In genomic region chr13:49147007-49147857, GRCm38 (mm10) we compare ENCODE assay signal across 8 mouse cellular contexts. TPM values are rescaled to one million over a fixed set of nuclear protein-coding genes. Genes with fewer than 3 reads are reported as not detected.
A peak's percentile ranks its signal among the peaks of the same experiment; 100 is the strongest.
DNase-seq lines count a peak whose midpoint lies in the region; ATAC-seq lines count a peak whose summit lies in the region.

No protein-coding gene starts in this region.

- under 1% methylated on average over 90 of the region's 98 CpGs for WGBS in embryonic facial prominence, embryonic 12.5 days
- WGBS in heart, embryonic 15.5 days = under 1% methylated on average over 88 of the region's 98 CpGs
- WGBS in midbrain, embryonic 11.5 days = under 1% methylated on average over 71 of the region's 98 CpGs
- WGBS in stomach, embryonic 16.5 days = under 1% methylated on average over 85 of the region's 98 CpGs

- H3K27me3 ChIP-seq in embryonic facial prominence, embryonic 12.5 days = peaks cover 57% of the 10 kb centered on the region
- H3K27me3 ChIP-seq in heart, embryonic 15.5 days = peaks cover 72% of the 10 kb centered on the region
- peaks cover 15% of the 10 kb centered on the region for H3K27me3 ChIP-seq in midbrain, embryonic 11.5 days (ENCODE audit: control insufficient read depth, insufficient read depth, low read length)
- H3K27me3 ChIP-seq in stomach, embryonic 16.5 days (ENCODE audit: control insufficient read depth, insufficient read depth, low read length) = peaks cover 18% of the 10 kb centered on the region; the same call in 1 of the 2 replicates

- H3K4me2 ChIP-seq in embryonic facial prominence, embryonic 12.5 days (replicated peaks) = peak overlapping the region; percentile 97
- peak overlapping the region; percentile 93 for H3K4me2 ChIP-seq in heart, embryonic 15.5 days
- peak overlapping the region; percentile 83 for H3K4me2 ChIP-seq in midbrain, embryonic 11.5 days
- peak overlapping the region; percentile 95 for H3K4me2 ChIP-seq in stomach, embryonic 16.5 days (ENCODE audit: low read depth, low read length)

- no peaks in the 10 kb centered on the region for H3K9me3 ChIP-seq in embryonic facial prominence, embryonic 12.5 days
- no peaks in the 10 kb centered on the region for H3K9me3 ChIP-seq in heart, embryonic 15.5 days (replicated peaks)
- H3K9me3 ChIP-seq in midbrain, embryonic 11.5 days (ENCODE audit: control insufficient read depth, low read length) = no peaks in the 10 kb centered on the region
- H3K9me3 ChIP-seq in stomach, embryonic 16.5 days (replicated peaks; ENCODE audit: control insufficient read depth, low read length) = no peaks in the 10 kb centered on the region

- peak overlapping the region; percentile 77 for H3K4me3 ChIP-seq in embryonic facial prominence, embryonic 12.5 days
- H3K4me3 ChIP-seq in heart, embryonic 15.5 days = peak overlapping the region; percentile 74
- peak overlapping the region; percentile 89 for H3K4me3 ChIP-seq in midbrain, embryonic 11.5 days (ENCODE audit: low read depth, low read length)
- peak overlapping the region; percentile 74 for H3K4me3 ChIP-seq in stomach, embryonic 16.5 days (replicated peaks; ENCODE audit: low read length)

- H3K36me3 ChIP-seq in embryonic facial prominence, embryonic 12.5 days = no peaks in the 10 kb centered on the region
- no peaks in the 10 kb centered on the region for H3K36me3 ChIP-seq in heart, embryonic 15.5 days
- no peaks in the 10 kb centered on the region for H3K36me3 ChIP-seq in midbrain, embryonic 11.5 days (ENCODE audit: control insufficient read depth, insufficient read depth, low read length)
- H3K36me3 ChIP-seq in stomach, embryonic 16.5 days (ENCODE audit: control insufficient read depth, insufficient read depth, low read length) = no peaks in the 10 kb centered on the region

- peak; percentile 48 for ATAC-seq in embryonic facial prominence, embryonic 12.5 days (ENCODE audit: insufficient number of reproducible peaks, insufficient read depth, low FRiP score, low TSS enrichment)
- ATAC-seq in heart, embryonic 15.5 days (replicated peaks; ENCODE audit: insufficient number of reproducible peaks, insufficient read depth, low FRiP score, low read depth) = peak; percentile 49; the same call in 1 of the 2 replicates
- ATAC-seq in midbrain, embryonic 11.5 days (ENCODE audit: low FRiP score) = peak; percentile 82
- peak; percentile 63 for ATAC-seq in stomach, embryonic 16.5 days (ENCODE audit: insufficient read depth, low FRiP score)

- H3K9ac ChIP-seq in embryonic facial prominence, embryonic 12.5 days = peak overlapping the region; percentile 74
- H3K9ac ChIP-seq in heart, embryonic 15.5 days = peak overlapping the region; percentile 60
- peak overlapping the region; percentile 93 for H3K9ac ChIP-seq in midbrain, embryonic 11.5 days (ENCODE audit: low read length)
- H3K9ac ChIP-seq in stomach, embryonic 16.5 days (ENCODE audit: low read length) = peak overlapping the region; percentile 81

- H3K27ac ChIP-seq in embryonic facial prominence, embryonic 12.5 days = peak overlapping the region; percentile 9; the same call in 1 of the 2 replicates
- no peak overlapping the region for H3K27ac ChIP-seq in heart, embryonic 15.5 days
- peak overlapping the region; percentile 65 for H3K27ac ChIP-seq in midbrain, embryonic 11.5 days (ENCODE audit: low read depth, low read length)
- peak overlapping the region; percentile 15; the same call in 1 of the 2 replicates for H3K27ac ChIP-seq in stomach, embryonic 16.5 days (ENCODE audit: low read length)

- peak; percentile 12 for DNase-seq in kidney, adult 11 months
- no peak for DNase-seq in kidney, adult 9 months
- peak; percentile 2 for DNase-seq in T-cell, adult 2 months (ENCODE audit: low spot score)
- peak; percentile 51 to 64 for DNase-seq in kidney, postnatal 4 days
- DNase-seq in midbrain, embryonic 11.5 days (ENCODE audit: low spot score, missing footprints) = peak; percentile 97

- H3K4me1 ChIP-seq in embryonic facial prominence, embryonic 12.5 days = peaks cover 4% of the 10 kb centered on the region
- H3K4me1 ChIP-seq in heart, embryonic 15.5 days (replicated peaks) = peaks cover 47% of the 10 kb centered on the region
- H3K4me1 ChIP-seq in midbrain, embryonic 11.5 days (ENCODE audit: control insufficient read depth, insufficient read depth, low read length) = peaks cover 24% of the 10 kb centered on the region
- peaks cover 19% of the 10 kb centered on the region for H3K4me1 ChIP-seq in stomach, embryonic 16.5 days (ENCODE audit: control insufficient read depth, insufficient read depth, low read length)

RNA-seq across cellular contexts. Expression of gene Wnk2, which starts 0.6 kb away (rescaled TPM):
- polyA plus RNA-seq in embryonic facial prominence, embryonic 12.5 days (2016; fragmentation: Nextera tagmentation; extraction: Ambion mirVana) = 3.0 and 3.9 TPM in 2 replicates
- polyA plus RNA-seq in heart, embryonic 15.5 days (2015; fragmentation: Nextera tagmentation; extraction: Ambion mirVana) = 1.4 and 2.0 TPM in 2 replicates
- 6.1 and 7.8 TPM in 2 replicates for polyA plus RNA-seq in midbrain, embryonic 11.5 days (2014; fragmentation: Nextera tagmentation; extraction: Ambion mirVana)
- 3.3 and 3.4 TPM in 2 replicates for polyA plus RNA-seq in stomach, embryonic 16.5 days (2015; fragmentation: Nextera tagmentation; extraction: Ambion mirVana)

RNA-seq across cellular contexts. Expression of gene Ninj1, which starts 40.1 kb away (rescaled TPM):
- 42.6 TPM in 2 replicates for polyA plus RNA-seq in embryonic facial prominence, embryonic 12.5 days (2016; fragmentation: Nextera tagmentation; extraction: Ambion mirVana)
- 70.2 and 75.7 TPM in 2 replicates for polyA plus RNA-seq in heart, embryonic 15.5 days (2015; fragmentation: Nextera tagmentation; extraction: Ambion mirVana)
- 17.5 TPM in 2 replicates for polyA plus RNA-seq in midbrain, embryonic 11.5 days (2014; fragmentation: Nextera tagmentation; extraction: Ambion mirVana)
- 57.8 and 61.0 TPM in 2 replicates for polyA plus RNA-seq in stomach, embryonic 16.5 days (2015; fragmentation: Nextera tagmentation; extraction: Ambion mirVana)
